ENCODE assay signal across 20 mouse cellular contexts in genomic region chr5:138138585-138138984, GRCm38 (mm10). TPM values are rescaled to one million over a fixed set of nuclear protein-coding genes. Genes with fewer than 3 reads are reported as not detected.
A peak's percentile ranks its signal among the peaks of the same experiment; 100 is the strongest.
DNase-seq lines count a peak whose midpoint lies in the region; ATAC-seq and TF ChIP-seq lines count a peak whose summit lies in the region.
"Had no signal": no experiment of that assay in that cellular context is flagged by ENCODE, and none has a peak within 500 bp of the region (broad histone marks: within the 10 kb centered on the region; RNA-seq: fewer than 3 reads in every experiment).

No protein-coding gene starts in this region.

- H3K4me1 ChIP-seq in liver, postnatal 0 days (ENCODE audit: insufficient read depth), result peaks cover 4% of the 10 kb centered on the region; the same call in 1 of the 2 replicates
- H3K4me1 ChIP-seq: embryonic facial prominence, embryonic 10.5 days; embryonic facial prominence, embryonic 13.5 days; forebrain, embryonic 12.5 days; forebrain, embryonic 15.5 days; hindbrain, embryonic 15.5 days had no signal

- no peak overlapping the region for H3K27ac ChIP-seq in liver, postnatal 0 days (ENCODE audit: low read depth)
- H3K27ac ChIP-seq: embryonic facial prominence, embryonic 10.5 days; embryonic facial prominence, embryonic 13.5 days; forebrain, embryonic 12.5 days; forebrain, embryonic 15.5 days; gastrocnemius, adult 2 months; hindbrain, embryonic 15.5 days had no signal

- no peaks in the 10 kb centered on the region for H3K9me3 ChIP-seq in liver, postnatal 0 days (ENCODE audit: low read length)
- H3K9me3 ChIP-seq: embryonic facial prominence, embryonic 10.5 days; embryonic facial prominence, embryonic 13.5 days; forebrain, embryonic 12.5 days; forebrain, embryonic 15.5 days; hindbrain, embryonic 15.5 days had no signal

- no peak for TF ChIP-seq CTCF in liver, postnatal 0 days (IDR thresholded peaks at IDR 0.05; ENCODE audit: low read depth)

- 31% methylated on average over 4 of the region's 4 CpGs for WGBS in liver, postnatal 0 days (ENCODE audit: insufficient replicate concordance)

- H3K9ac ChIP-seq in liver, postnatal 0 days (replicated peaks), result no peak overlapping the region
- H3K9ac ChIP-seq: embryonic facial prominence, embryonic 13.5 days; forebrain, embryonic 12.5 days; forebrain, embryonic 15.5 days; hindbrain, embryonic 15.5 days had no signal

- no peak for DNase-seq in frontal cortex, adult 2 months (ENCODE audit: extremely low spot score in 1 of 2, low spot score in 1 of 2)
- peak; percentile 19 for DNase-seq in liver, postnatal 0 days
- DNase-seq in liver, result no peak
- DNase-seq in adrenal gland, postnatal 36 days, result no peak
- DNase-seq in cerebellum, adult 11 months, result no peak
- DNase-seq: adrenal gland, adult 8-10 months; adrenal gland, postnatal 25 days; cerebellum, adult 2 months; cerebellum, adult 9-11 months; gastrocnemius, adult 2 months; gastrocnemius, postnatal 14 days had no signal

- TF ChIP-seq EP300 in liver, postnatal 0 days (IDR thresholded peaks at IDR 0.05; ENCODE audit: low read depth), result no peak

- ATAC-seq in frontal cortex, adult (ENCODE audit: low TSS enrichment), result peak; percentile 34; the same call in 1 of the 2 replicates
- no peak for ATAC-seq in liver, postnatal 0 days
- ATAC-seq in granulocyte monocyte progenitor cell, adult 5-6 weeks (replicated peaks; ENCODE audit: poor library complexity, severe bottlenecking), result peak; percentile 76
- peak; percentile 47 for ATAC-seq in megakaryocyte progenitor cell, adult 5-6 weeks (replicated peaks; ENCODE audit: poor library complexity)

- H3K36me3 ChIP-seq in liver, postnatal 0 days (replicated peaks; ENCODE audit: insufficient read depth, low read length), result peaks cover 10% of the 10 kb centered on the region

- no peak overlapping the region for H3K4me3 ChIP-seq in liver, postnatal 0 days (ENCODE audit: low read depth, low read length)
- H3K4me3 ChIP-seq: embryonic facial prominence, embryonic 10.5 days; embryonic facial prominence, embryonic 13.5 days; erythroblast, embryonic 14.5 days; forebrain, embryonic 12.5 days; forebrain, embryonic 15.5 days; gastrocnemius, adult 2 months; hindbrain, embryonic 15.5 days had no signal

- H3K4me2 ChIP-seq in liver, postnatal 0 days (ENCODE audit: low read depth, low read length), result no peak overlapping the region
- H3K4me2 ChIP-seq: embryonic facial prominence, embryonic 13.5 days; forebrain, embryonic 12.5 days; forebrain, embryonic 15.5 days; hindbrain, embryonic 15.5 days had no signal

- no peaks in the 10 kb centered on the region for H3K27me3 ChIP-seq in liver, postnatal 0 days (ENCODE audit: insufficient read depth, low read length)
- H3K27me3 ChIP-seq: embryonic facial prominence, embryonic 13.5 days; forebrain, embryonic 12.5 days; forebrain, embryonic 15.5 days; hindbrain, embryonic 15.5 days had no signal

RNA-seq across cellular contexts. Expression of gene Zfp113, which starts 17.0 kb away (rescaled TPM):
- 3.7 and 6.0 TPM in 2 replicates for polyA plus RNA-seq in frontal cortex, adult 2 months (2012; rRNA removed)
- 3.8 and 6.5 TPM in 2 replicates for polyA plus RNA-seq in liver, postnatal 0 days (2015; fragmentation: Nextera tagmentation; extraction: Ambion mirVana)
- 7.9 and 11.2 TPM in 2 replicates for total RNA-seq in granulocyte monocyte progenitor cell, adult 5-6 weeks (2014; fragmentation: Nextera tagmentation)
- 5.8 and 6.0 TPM in 2 replicates for total RNA-seq in granulocyte monocyte progenitor cell, adult 5-6 weeks (2017)
- total RNA-seq in megakaryocyte progenitor cell, adult 5-6 weeks (2015), result 6.5 and 7.5 TPM in 2 replicates
- 7.8 and 8.0 TPM in 2 replicates for total RNA-seq in megakaryocyte progenitor cell, adult 5-6 weeks (2017)
- total RNA-seq in adrenal gland, postnatal 36 days (2021), result 10 to 100 TPM; 11.7 to 12.4 TPM

RNA-seq across cellular contexts. Expression of gene Zscan21, which starts 21.9 kb away (rescaled TPM):
- polyA plus RNA-seq in frontal cortex, adult 2 months (2012; rRNA removed), result 18.0 and 21.2 TPM in 2 replicates
- polyA plus RNA-seq in liver, postnatal 0 days (2015; fragmentation: Nextera tagmentation; extraction: Ambion mirVana), result 10.3 and 12.3 TPM in 2 replicates
- 10.9 and 16.6 TPM in 2 replicates for total RNA-seq in granulocyte monocyte progenitor cell, adult 5-6 weeks (2014; fragmentation: Nextera tagmentation)
- total RNA-seq in granulocyte monocyte progenitor cell, adult 5-6 weeks (2017), result 10.9 and 14.8 TPM in 2 replicates
- 13.9 and 14.0 TPM in 2 replicates for total RNA-seq in megakaryocyte progenitor cell, adult 5-6 weeks (2015)
- total RNA-seq in megakaryocyte progenitor cell, adult 5-6 weeks (2017), result 11.8 and 12.5 TPM in 2 replicates
- total RNA-seq in adrenal gland, postnatal 36 days (2021), result 10 to 100 TPM; 15.2 to 16.9 TPM

RNA-seq across cellular contexts. Expression of gene Cops6, which starts 22.3 kb away (rescaled TPM):
- polyA plus RNA-seq in frontal cortex, adult 2 months (2012; rRNA removed), result 126 and 149 TPM in 2 replicates
- 197 and 222 TPM in 2 replicates for polyA plus RNA-seq in liver, postnatal 0 days (2015; fragmentation: Nextera tagmentation; extraction: Ambion mirVana)
- 94.6 and 117 TPM in 2 replicates for total RNA-seq in granulocyte monocyte progenitor cell, adult 5-6 weeks (2014; fragmentation: Nextera tagmentation)
- total RNA-seq in granulocyte monocyte progenitor cell, adult 5-6 weeks (2017), result 39.6 and 41.6 TPM in 2 replicates
- 161 and 164 TPM in 2 replicates for total RNA-seq in megakaryocyte progenitor cell, adult 5-6 weeks (2015)
- total RNA-seq in megakaryocyte progenitor cell, adult 5-6 weeks (2017), result 54.4 and 55.6 TPM in 2 replicates
- 100 to 1,000 TPM; 143 to 152 TPM for total RNA-seq in adrenal gland, postnatal 36 days (2021)

RNA-seq across cellular contexts. Expression of gene Ap4m1, which starts 33.2 kb away (rescaled TPM):
- polyA plus RNA-seq in frontal cortex, adult 2 months (2012; rRNA removed), result 26.1 and 29.6 TPM in 2 replicates
- 3.0 and 3.8 TPM in 2 replicates for polyA plus RNA-seq in liver, postnatal 0 days (2015; fragmentation: Nextera tagmentation; extraction: Ambion mirVana)
- 33.9 and 43.1 TPM in 2 replicates for total RNA-seq in granulocyte monocyte progenitor cell, adult 5-6 weeks (2014; fragmentation: Nextera tagmentation)
- 34.8 and 41.5 TPM in 2 replicates for total RNA-seq in granulocyte monocyte progenitor cell, adult 5-6 weeks (2017)
- total RNA-seq in megakaryocyte progenitor cell, adult 5-6 weeks (2015), result 14.3 and 15.9 TPM in 2 replicates
- 34.1 and 36.9 TPM in 2 replicates for total RNA-seq in megakaryocyte progenitor cell, adult 5-6 weeks (2017)
- 10 to 100 TPM; 19.1 to 19.7 TPM for total RNA-seq in adrenal gland, postnatal 36 days (2021)

RNA-seq across cellular contexts. Expression of gene Mcm7, which starts 33.6 kb away (rescaled TPM):
- polyA plus RNA-seq in frontal cortex, adult 2 months (2012; rRNA removed), result 28.7 and 30.1 TPM in 2 replicates
- 74.7 and 83.3 TPM in 2 replicates for polyA plus RNA-seq in liver, postnatal 0 days (2015; fragmentation: Nextera tagmentation; extraction: Ambion mirVana)
- total RNA-seq in granulocyte monocyte progenitor cell, adult 5-6 weeks (2014; fragmentation: Nextera tagmentation), result 291 and 311 TPM in 2 replicates
- total RNA-seq in granulocyte monocyte progenitor cell, adult 5-6 weeks (2017), result 490 and 580 TPM in 2 replicates
- 239 and 250 TPM in 2 replicates for total RNA-seq in megakaryocyte progenitor cell, adult 5-6 weeks (2015)
- total RNA-seq in megakaryocyte progenitor cell, adult 5-6 weeks (2017), result 395 and 444 TPM in 2 replicates
- 10 to 100 TPM; 33.0 to 34.5 TPM for total RNA-seq in adrenal gland, postnatal 36 days (2021)
